Mouse (Mus musculus) frontal cortex, postnatal 14 days (tissue): ENCODE results near the gene Gadd45gip1.

Experiments
- DNase-seq, 2 experiments: peaks; one replicate each; pipeline ENCODE4 v3.0.0; 2022; ENCODE audit warnings: low spot score in 2 of 2

Gene Gadd45gip1

DNA sequence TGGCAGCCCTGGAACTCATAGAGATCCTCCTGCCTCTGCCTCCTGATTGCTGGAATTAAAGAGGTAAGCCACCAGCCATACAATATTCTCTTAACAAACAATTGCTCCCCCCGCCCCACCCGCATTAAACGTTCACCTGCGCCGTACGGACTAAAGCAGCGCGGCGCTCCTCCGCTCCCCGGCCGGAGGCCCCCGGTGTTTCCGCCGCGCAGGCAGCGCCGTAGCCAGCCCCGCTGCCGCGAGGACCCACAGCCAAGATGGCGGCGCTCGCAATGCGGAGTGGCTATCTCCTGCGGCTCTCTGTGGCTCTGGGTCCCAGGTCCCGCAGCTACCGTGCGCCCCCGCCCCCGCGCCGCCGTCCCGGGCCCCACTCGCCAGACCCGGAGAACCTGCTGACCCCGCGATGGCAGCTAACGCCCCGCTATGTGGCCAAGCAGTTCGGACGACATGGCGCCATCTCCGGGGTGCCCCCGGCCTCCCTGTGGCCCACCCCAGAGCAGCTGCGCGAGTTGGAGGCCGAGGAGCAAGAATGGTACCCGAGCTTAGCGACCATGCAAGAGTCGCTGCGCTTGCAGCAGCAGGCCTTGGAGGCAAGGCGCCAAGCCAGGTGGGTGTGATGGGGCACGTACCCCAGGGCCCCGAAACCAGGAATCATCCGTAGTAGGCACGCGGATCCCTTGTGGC is 854 bp downstream of the Gadd45gip1 start:
- DNase-seq, result peak; percentile 58 to 69

DNA sequence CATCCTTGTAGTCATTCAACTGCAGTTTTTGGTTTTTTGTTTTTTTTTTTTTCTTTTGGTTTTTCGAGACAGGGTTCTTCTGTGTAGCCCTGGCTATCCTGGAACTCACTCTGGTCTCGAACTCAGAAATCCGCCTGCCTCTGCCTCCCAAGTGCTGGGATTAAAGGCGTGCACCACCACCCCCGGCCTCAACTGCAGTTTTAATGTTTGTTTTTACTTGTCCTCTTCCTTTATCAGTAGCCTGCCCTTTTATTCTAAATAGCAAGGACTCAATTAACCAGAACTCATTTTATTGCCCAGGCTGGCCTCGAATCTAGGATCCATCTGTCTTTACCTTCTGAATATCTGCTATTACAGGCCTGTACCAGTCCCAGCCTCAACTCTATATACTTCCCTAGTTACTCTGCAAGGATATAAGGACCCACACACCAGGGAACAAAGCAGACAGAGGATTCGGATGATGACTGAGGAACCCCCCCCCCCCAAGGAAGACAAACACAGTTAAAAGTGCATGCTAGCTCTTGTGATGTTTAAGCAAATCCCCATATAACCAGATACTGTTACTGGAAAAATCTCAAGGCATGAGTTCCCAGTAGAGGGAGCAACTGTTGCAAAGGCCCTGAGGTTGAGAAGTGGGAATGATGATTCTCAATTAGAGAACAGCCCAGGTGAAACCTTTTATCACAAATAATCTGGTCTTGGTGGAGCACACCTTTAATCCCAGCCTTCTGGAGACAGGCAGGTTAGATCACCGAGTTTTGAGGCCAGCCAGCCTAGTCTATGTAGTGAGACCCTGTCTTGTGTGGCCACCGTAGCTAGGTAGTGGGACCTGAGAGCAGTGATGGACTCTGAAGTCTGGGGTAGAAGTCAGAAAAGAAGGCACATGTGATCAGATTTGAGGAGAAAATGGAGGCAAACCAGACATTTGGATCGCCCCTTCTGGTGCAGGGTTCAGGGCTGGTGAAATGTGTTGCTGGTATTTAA is 1.7 kb downstream of the Gadd45gip1 start:
- DNase-seq, result no peak

GRCm38 (mm10) chr8:84834002-84834865 is 2.9 kb downstream of the Gadd45gip1 start:
- no peak for DNase-seq

GRCm38 (mm10) chr8:84834866-84835855 is 3.8 kb downstream of the Gadd45gip1 start:
- peak; percentile 64 to 71 for DNase-seq

DNA sequence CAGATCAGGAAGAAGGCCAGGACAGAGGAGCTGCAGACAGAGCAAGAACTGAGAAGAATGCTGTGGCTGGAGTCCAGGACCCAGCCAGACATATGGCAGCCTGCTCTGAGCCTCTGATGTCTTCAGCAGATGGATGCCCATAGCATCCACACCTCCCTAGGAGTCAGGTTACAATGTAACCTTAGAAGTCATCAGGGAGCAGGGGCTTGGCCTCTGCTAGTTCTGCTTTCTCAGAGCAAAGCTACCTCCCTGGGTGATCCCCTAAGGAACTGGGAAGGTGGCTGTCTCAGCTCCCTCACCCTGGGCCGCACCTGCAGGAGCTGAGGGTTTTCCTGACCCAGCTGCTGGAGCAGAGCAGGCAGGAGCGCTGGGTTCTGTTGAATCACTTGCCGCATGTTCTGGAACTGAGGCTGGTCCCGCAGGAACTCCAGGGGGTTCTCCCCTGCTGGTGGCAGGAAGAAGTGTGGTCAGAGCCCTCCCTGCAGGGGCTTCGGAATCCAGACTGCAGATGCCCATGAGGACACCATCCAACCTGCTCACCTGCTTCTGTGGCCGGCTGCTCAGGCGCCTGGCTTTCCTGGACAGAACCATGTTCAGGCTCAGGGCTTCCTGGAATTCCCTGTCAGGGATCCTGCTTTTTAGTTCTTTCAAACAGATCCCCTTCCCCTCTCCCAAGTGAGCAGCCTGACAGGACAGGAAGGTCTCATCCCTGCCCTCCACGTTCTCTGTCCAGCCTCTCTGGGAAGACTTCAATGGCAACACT is 6.0 kb downstream of the Gadd45gip1 start:
- DNase-seq, result no peak

DNA sequence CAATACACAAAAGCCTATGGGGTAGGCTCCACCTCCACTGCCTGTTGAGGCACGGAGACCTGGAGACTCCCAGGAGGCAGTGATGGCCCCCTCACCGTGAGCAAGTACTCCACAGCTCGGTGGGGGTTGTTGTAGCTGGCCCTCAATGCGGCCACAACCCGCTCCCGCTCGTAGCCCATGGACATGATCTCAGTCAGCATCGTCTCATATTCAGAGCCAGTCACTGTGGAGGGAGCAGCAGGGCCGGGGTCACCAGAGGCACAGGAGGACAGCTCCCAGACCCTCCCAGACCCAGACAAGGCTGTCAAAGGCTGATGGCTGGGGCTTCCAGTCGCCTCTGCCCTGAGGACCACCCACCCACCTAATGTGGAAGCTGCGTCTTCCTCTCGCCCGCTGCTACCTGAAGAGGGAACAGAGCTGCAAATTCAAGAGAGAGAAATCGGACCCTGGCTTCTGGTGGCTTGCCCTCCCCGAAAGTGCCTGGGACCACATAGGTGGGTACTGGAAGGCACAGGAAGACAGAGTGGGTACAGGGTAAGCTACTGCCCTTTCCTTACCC is 6.7 kb downstream of the Gadd45gip1 start:
- no peak for DNase-seq

GRCm38 (mm10) chr8:84838513-84838912 is 7.2 kb downstream of the Gadd45gip1 start:
- no peak for DNase-seq

GRCm38 (mm10) chr8:84839411-84839810 is 8.1 kb downstream of the Gadd45gip1 start:
- DNase-seq, result no peak

DNA sequence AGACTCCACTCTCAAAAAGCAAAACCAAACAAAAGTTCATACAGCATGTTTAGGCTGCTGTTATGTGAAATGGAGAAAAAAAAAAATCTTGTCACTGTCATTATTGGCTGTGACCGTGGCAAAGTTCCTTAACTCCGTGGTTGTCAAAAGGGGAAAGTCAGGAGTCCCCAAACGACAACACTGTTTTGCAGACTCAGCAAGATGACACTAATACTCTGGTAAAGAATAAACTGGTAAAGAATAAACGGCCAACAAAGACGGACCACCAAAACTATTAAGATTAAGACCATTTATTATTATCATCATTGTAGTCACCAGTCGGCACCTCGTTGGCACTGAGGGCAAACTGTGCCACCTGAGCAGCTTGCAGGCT is 8.5 kb downstream of the Gadd45gip1 start:
- DNase-seq, result no peak

- peak; percentile 88 for DNase-seq
Observed at GRCm38 (mm10) chr8:84840248-84840999, 9.1 kb downstream of the Gadd45gip1 start, which contains the start of gene Rad23a. Rad23a (minus strand) TSS chr8:84840665.

- no peak for DNase-seq
Observed at GRCm38 (mm10) chr8:84841514-84841913, 10.2 kb downstream of the Gadd45gip1 start.

DNA sequence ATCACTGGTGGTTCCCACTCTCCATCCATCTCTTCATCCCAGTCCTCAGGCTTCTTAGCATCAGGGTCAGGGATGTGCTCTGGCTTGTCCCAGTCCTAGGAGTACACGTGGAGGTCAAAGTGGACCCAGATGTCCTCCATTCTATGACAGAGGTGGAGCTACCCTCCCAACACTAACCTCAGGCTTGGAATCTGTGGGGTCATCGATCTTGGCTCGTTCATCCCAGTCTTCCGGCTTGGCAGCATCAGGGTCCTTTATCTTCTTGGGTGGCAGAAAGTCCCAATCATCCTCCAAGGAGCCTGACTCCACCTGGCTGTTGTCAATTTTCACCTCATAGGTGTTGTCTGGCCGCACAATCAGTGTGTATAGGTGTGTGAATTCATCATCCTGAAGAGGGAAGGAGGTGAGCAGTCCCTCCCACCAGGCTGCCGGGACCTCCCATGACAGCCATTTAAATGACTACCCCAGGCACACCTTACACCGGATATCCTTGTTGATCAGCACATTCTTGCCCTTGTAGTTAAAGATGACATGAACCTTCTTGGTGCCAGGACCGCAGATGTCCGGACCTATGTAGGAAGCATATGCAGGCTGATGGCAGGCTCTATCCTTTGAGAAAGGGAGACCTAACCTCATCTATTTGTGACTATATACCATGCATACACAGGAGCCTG is 13.2 kb downstream of the Gadd45gip1 start:
- no peak for DNase-seq

- no peak for DNase-seq
Observed at GRCm38 (mm10) chr8:84845355-84846093, 14.2 kb downstream of the Gadd45gip1 start.

GRCm38 (mm10) chr8:84846094-84846721 is 14.9 kb downstream of the Gadd45gip1 start:
- no peak for DNase-seq

DNA sequence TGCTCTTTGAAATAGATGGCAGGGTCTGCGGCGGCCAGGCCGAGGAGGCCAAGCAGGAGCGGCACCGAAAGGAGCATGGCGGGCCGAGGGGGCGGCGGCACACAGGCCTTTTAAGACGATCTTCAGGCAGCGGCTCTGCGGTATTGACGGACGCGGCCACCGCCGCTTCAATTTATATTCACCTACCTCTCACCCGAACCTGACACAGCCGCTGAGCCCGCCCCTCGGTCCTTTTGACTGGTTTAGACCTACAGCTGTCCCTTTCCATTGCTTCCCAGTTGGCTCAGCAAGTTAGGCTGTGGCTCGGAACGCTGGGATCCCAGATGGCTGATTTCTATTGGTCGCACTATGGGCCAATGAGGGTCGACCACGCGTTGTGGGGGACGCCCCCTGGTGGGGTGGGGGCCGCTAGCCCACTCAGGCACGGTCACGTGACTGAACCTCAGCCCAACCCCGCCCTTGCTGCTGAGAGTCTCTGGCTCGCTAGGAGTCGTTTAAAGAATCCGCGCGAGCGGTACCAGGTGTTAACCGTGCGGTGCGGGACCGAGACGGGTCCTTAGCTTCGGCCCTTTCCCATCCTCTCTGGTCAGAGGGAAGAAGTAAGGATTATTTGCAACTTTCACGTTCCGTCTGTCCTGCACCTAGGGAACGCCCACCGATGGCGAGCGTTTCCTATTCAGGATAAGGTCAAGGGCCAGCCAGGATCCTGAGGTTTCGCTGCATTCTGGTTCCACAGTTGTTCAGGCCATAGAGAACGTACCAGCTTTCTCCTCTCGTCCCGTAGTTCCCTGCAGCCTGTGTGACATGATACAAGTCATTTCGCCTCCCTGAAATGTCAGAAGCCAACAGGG is 15.6 kb downstream of the Gadd45gip1 start, which contains the start of gene Calr:
TSS of gene Calr (minus strand) at position 213 of the 851 bp plus-strand sequence.
- peak; percentile 99 to 100 for DNase-seq
